Mouse (Mus musculus) myocyte (in vitro differentiated cells): ENCODE data around the gene Aup1. TPM values are rescaled to one million over a fixed set of nuclear protein-coding genes. Genes with fewer than 3 reads are reported as not detected.

Source experiments
- H3K27me3 ChIP-seq: one replicate; pipeline ENCODE4 v1.6.1; 2011; ENCODE audit not compliant: control insufficient read depth, insufficient read depth, insufficient read length
- H3K36me3 ChIP-seq: one replicate; pipeline ENCODE4 v1.6.1; 2011; ENCODE audit not compliant: control insufficient read depth, insufficient read depth
- H3K4me2 ChIP-seq: one replicate; pipeline ENCODE4 v1.6.1; 2011; ENCODE audit warnings: low read depth, control low read depth
- H3K4me3 ChIP-seq: one replicate; pipeline ENCODE4 v1.5.1; 2011; ENCODE audit warnings: mild to moderate bottlenecking, control low read depth, moderate library complexity
- H3K79me2 ChIP-seq: one replicate; pipeline ENCODE4 v1.6.1; 2011; ENCODE audit not compliant: control insufficient read depth, insufficient read depth
- H3ac ChIP-seq: one replicate; pipeline ENCODE4 v1.6.1; 2011; ENCODE audit not compliant: control insufficient read depth, insufficient read length
- CEBPB ChIP-seq: IDR thresholded peaks from 2 replicates; pipeline ENCODE4 v1.6.1; 2011; ENCODE audit warnings: mild to moderate bottlenecking, moderate library complexity; ENCODE audit not compliant: poor library complexity, insufficient read depth, severe bottlenecking
- E2F4 ChIP-seq: IDR thresholded peaks from one replicate; pipeline ENCODE4 v1.6.1; 2011; ENCODE audit warnings: mild to moderate bottlenecking, control low read depth, moderate library complexity; ENCODE audit not compliant: insufficient read depth
- MAX ChIP-seq: IDR thresholded peaks from one replicate; pipeline ENCODE4 v1.6.1; 2011; ENCODE audit warnings: low read depth, mild to moderate bottlenecking, control low read depth
- MYOD1 ChIP-seq, 3 experiments: IDR thresholded peaks; one replicate each; pipeline ENCODE4 v1.6.1; 2011; ENCODE audit warnings: control low read depth in 2 of 3, low read depth in 2 of 3, mild to moderate bottlenecking in 2 of 3, moderate library complexity in 1 of 3; ENCODE audit not compliant: insufficient read length in 2 of 3, control insufficient read depth in 1 of 3
- MYOG ChIP-seq, 3 experiments: IDR thresholded peaks; one replicate each; pipeline ENCODE4 v1.6.1; 2011; ENCODE audit warnings: control low read depth in 2 of 3, low read depth in 2 of 3, mild to moderate bottlenecking in 2 of 3; ENCODE audit not compliant: insufficient read length in 2 of 3, control insufficient read depth in 1 of 3, insufficient read depth in 1 of 3
- POLR2A ChIP-seq: IDR thresholded peaks from one replicate; pipeline ENCODE4 v1.6.1; 2011; ENCODE audit warnings: low read depth, mild to moderate bottlenecking, control low read depth, moderate library complexity; ENCODE audit not compliant: insufficient read length
- POLR2AphosphoS2 ChIP-seq: IDR thresholded peaks from one replicate; pipeline ENCODE4 v1.6.1; 2011; ENCODE audit warnings: low read depth, control low read depth; ENCODE audit not compliant: insufficient read length
- REST ChIP-seq: IDR thresholded peaks from one replicate; pipeline ENCODE4 v1.6.1; 2011; ENCODE audit warnings: mild to moderate bottlenecking, control low read depth, moderate library complexity; ENCODE audit not compliant: insufficient read depth, insufficient read length
- SRF ChIP-seq: IDR thresholded peaks from one replicate; pipeline ENCODE4 v1.6.1; 2011; ENCODE audit warnings: low read depth; ENCODE audit not compliant: control insufficient read depth, insufficient read length
- TCF12 ChIP-seq: IDR thresholded peaks from one replicate; pipeline ENCODE4 v1.6.1; 2011; ENCODE audit warnings: mild to moderate bottlenecking, control low read depth; ENCODE audit not compliant: poor library complexity, insufficient read depth, severe bottlenecking
- TCF3 ChIP-seq: IDR thresholded peaks from one replicate; pipeline ENCODE4 v1.6.1; 2011; ENCODE audit warnings: low read depth, control low read depth; ENCODE audit not compliant: insufficient read length
- USF1 ChIP-seq: IDR thresholded peaks from one replicate; pipeline ENCODE4 v1.6.1; 2011; ENCODE audit warnings: low read depth, mild to moderate bottlenecking, control low read depth, moderate library complexity
- polyA plus RNA-seq: library from polyadenylated mRNA; unstranded; fragments of >200 nt; fragmentation: generic; extraction: Trizol; gene quantifications from one replicate; pipeline ENCODE4 v1.2.1, GENCODE M21; 2012; ENCODE audit warnings: missing spikeins

Aup1 gene
- polyA plus RNA-seq, 1 experiment = 199 TPM

GRCm38 (mm10) chr6:83014482-83015466 is 39.5 kb upstream of the Aup1 start:
- TF ChIP-seq POLR2A (peak; percentile 46), TCF12 (no peak), MYOD1 (IDR thresholded peaks at IDR 0.05; ENCODE audit: control insufficient read depth in 1 of 3, insufficient read length in 2 of 3, low read depth in 2 of 3) (peak in 2 of 3 experiments; percentile 20 to 38), MYOG (IDR thresholded peaks at IDR 0.05; ENCODE audit: control insufficient read depth in 1 of 3, insufficient read depth in 1 of 3, insufficient read length in 2 of 3, low read depth in 2 of 3) (peak in 1 of 3 experiments; percentile 16)
- Histone ChIP-seq H3K27me3 (no peaks in the 10 kb centered on the region), H3K4me2 (peak overlapping the region; percentile 77), H3K36me3 (no peaks in the 10 kb centered on the region), H3K4me3 (no peak overlapping the region), H3ac (no peak overlapping the region), H3K79me2 (no peaks in the 10 kb centered on the region)

GRCm38 (mm10) chr6:83015749-83016148 is 38.6 kb upstream of the Aup1 start:
- H3K4me2 ChIP-seq = peak overlapping the region; percentile 77
- no peaks in the 10 kb centered on the region for H3K79me2 ChIP-seq
- H3K27me3 ChIP-seq = no peaks in the 10 kb centered on the region
- H3ac ChIP-seq = no peak overlapping the region
- H3K4me3 ChIP-seq = no peak overlapping the region
- no peaks in the 10 kb centered on the region for H3K36me3 ChIP-seq
- TF ChIP-seq MYOG (IDR thresholded peaks at IDR 0.05; ENCODE audit: control insufficient read depth in 1 of 3, insufficient read depth in 1 of 3, insufficient read length in 2 of 3, low read depth in 2 of 3) (peak in 1 of 3 experiments; percentile 62), MYOD1 (IDR thresholded peaks at IDR 0.05; ENCODE audit: control insufficient read depth in 1 of 3, insufficient read length in 2 of 3, low read depth in 2 of 3) (peak in 2 of 3 experiments; percentile 59 to 68), REST (no peak), POLR2AphosphoS2 (no peak)

DNA sequence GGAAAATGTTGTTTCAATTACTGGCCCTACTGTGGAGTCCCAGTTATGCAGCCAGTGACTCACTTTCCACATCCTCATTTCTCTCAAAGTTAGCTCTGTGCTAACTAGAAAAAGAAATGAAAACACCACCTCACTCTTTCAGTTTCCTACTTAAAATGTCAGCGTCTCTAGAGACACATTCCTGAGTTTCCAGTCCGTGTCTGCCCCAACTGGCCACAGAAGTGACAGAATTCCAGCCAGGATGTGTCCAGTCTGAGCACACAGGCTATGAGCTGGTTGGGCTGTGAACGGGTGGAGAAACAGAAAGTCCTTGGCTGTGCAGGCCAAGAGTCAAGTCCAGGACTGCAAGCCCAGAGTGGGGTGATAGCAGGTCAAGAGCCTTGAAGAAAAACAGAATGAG is 37.1 kb upstream of the Aup1 start:
- Histone ChIP-seq H3K36me3 (no peaks in the 10 kb centered on the region), H3K4me2 (peak overlapping the region; percentile 50), H3K4me3 (no peak overlapping the region), H3K79me2 (no peaks in the 10 kb centered on the region), H3ac (no peak overlapping the region), H3K27me3 (no peaks in the 10 kb centered on the region)
- TF ChIP-seq POLR2AphosphoS2 (no peak), USF1 (no peak), E2F4 (no peak), TCF12 (no peak), REST (no peak), MAX (no peak), TCF3 (no peak), MYOG (IDR thresholded peaks at IDR 0.05; ENCODE audit: control insufficient read depth in 1 of 3, insufficient read depth in 1 of 3, insufficient read length in 2 of 3, low read depth in 2 of 3) (no peak), POLR2A (no peak), SRF (no peak), MYOD1 (IDR thresholded peaks at IDR 0.05; ENCODE audit: control insufficient read depth in 1 of 3, insufficient read length in 2 of 3, low read depth in 2 of 3) (no peak), CEBPB (no peak)

DNA sequence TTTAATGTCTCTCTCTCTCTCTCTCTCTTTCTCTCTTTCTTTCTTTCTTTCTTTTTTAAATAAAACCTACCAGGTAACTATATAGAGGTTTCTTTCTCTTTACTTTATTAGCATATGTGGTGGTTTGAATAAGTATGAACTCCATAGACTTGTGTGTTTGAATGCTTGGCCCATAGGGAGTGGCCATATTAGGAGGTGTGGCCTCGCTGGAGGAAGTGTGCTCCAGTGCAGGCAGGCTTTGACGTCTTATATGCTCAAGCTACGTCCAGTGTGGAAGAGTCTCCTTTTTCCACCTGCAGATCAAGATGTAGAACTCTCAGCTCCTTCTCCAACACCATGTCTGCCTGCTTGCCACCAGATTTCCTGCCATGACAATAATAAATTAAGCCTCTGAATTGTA is 35.3 kb upstream of the Aup1 start:
- Histone ChIP-seq H3K79me2 (no peaks in the 10 kb centered on the region), H3K36me3 (no peaks in the 10 kb centered on the region), H3ac (no peak overlapping the region), H3K4me2 (no peak overlapping the region), H3K4me3 (no peak overlapping the region), H3K27me3 (no peaks in the 10 kb centered on the region)
- no peak for TF ChIP-seq REST
- no peak for TF ChIP-seq POLR2AphosphoS2
- TF ChIP-seq TCF12 = no peak
- no peak for TF ChIP-seq POLR2A
- no peak for TF ChIP-seq USF1
- no peak for TF ChIP-seq CEBPB
- TF ChIP-seq SRF = no peak
- no peak for TF ChIP-seq MAX
- no peak for TF ChIP-seq TCF3
- TF ChIP-seq MYOD1 (IDR thresholded peaks at IDR 0.05; ENCODE audit: control insufficient read depth in 1 of 3, insufficient read length in 2 of 3, low read depth in 2 of 3) = no peak
- TF ChIP-seq MYOG (IDR thresholded peaks at IDR 0.05; ENCODE audit: control insufficient read depth in 1 of 3, insufficient read depth in 1 of 3, insufficient read length in 2 of 3, low read depth in 2 of 3) = no peak

GRCm38 (mm10) chr6:83020121-83020520 is 34.2 kb upstream of the Aup1 start:
- Histone ChIP-seq H3ac (no peak overlapping the region), H3K79me2 (no peaks in the 10 kb centered on the region), H3K4me3 (no peak overlapping the region), H3K27me3 (no peaks in the 10 kb centered on the region), H3K36me3 (no peaks in the 10 kb centered on the region), H3K4me2 (no peak overlapping the region)
- TF ChIP-seq USF1 (no peak), POLR2A (no peak), MAX (no peak), E2F4 (no peak), MYOG (IDR thresholded peaks at IDR 0.05; ENCODE audit: control insufficient read depth in 1 of 3, insufficient read depth in 1 of 3, insufficient read length in 2 of 3, low read depth in 2 of 3) (no peak), MYOD1 (IDR thresholded peaks at IDR 0.05; ENCODE audit: control insufficient read depth in 1 of 3, insufficient read length in 2 of 3, low read depth in 2 of 3) (no peak), TCF3 (no peak), SRF (no peak), REST (no peak), TCF12 (no peak)
